In the genomic region with DNA sequence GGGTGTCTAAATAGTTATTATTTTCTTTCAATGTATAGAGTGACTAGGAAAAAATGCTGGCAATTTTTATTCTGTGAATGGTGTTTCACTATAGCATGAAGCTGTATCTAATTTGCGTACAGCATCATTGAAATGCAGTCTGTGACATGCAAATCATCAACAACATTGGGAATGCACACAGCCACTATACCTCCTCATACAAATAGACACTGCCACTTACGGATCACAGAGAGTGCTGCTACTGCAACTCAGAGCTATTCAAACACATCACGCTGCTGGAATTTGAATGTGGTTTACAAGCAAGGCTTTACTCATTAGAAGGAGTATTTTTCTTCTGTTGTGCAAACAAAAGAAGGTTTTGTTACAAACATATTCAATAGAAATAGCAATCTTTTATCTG, we compare ENCODE assay signal across 19 mouse cellular contexts.
DNase-seq lines count a peak whose midpoint lies in the region; ATAC-seq and TF ChIP-seq lines count a peak whose summit lies in the region.
"Had no signal": no experiment of that assay in that cellular context is flagged by ENCODE, and none has a peak within 500 bp of the region (broad histone marks: within the 10 kb centered on the region; RNA-seq: fewer than 3 reads in every experiment).

No protein-coding gene starts in this region.

- no peaks in the 10 kb centered on the region for H3K27me3 ChIP-seq in forebrain, postnatal 0 days (ENCODE audit: insufficient read depth, low read length)
- no peaks in the 10 kb centered on the region for H3K27me3 ChIP-seq in midbrain, embryonic 13.5 days
- H3K27me3 ChIP-seq: heart, embryonic 12.5 days; kidney, embryonic 15.5 days had no signal

- peak; percentile 78 for ATAC-seq in forebrain, postnatal 0 days
- ATAC-seq in midbrain, embryonic 13.5 days, result peak; percentile 87
- ATAC-seq in megakaryocyte-erythroid progenitor cell, adult 5-6 weeks (replicated peaks; ENCODE audit: low FRiP score, low TSS enrichment, poor library complexity, severe bottlenecking), result no peak
- ATAC-seq: intestine, embryonic 16.5 days had no signal

- no peak overlapping the region for H3K4me3 ChIP-seq in forebrain, postnatal 0 days (ENCODE audit: low read depth, low read length)
- no peak overlapping the region for H3K4me3 ChIP-seq in midbrain, embryonic 13.5 days (replicated peaks)
- H3K4me3 ChIP-seq: erythroblast, embryonic 14.5 days; heart, embryonic 12.5 days; kidney, embryonic 15.5 days had no signal

- no peaks in the 10 kb centered on the region for H3K9me3 ChIP-seq in forebrain, postnatal 0 days (ENCODE audit: low read length)
- H3K9me3 ChIP-seq in midbrain, embryonic 13.5 days, result no peaks in the 10 kb centered on the region
- H3K9me3 ChIP-seq: heart, embryonic 12.5 days; kidney, embryonic 15.5 days had no signal

- H3K4me2 ChIP-seq in forebrain, postnatal 0 days (ENCODE audit: low read depth), result no peak overlapping the region
- no peak overlapping the region for H3K4me2 ChIP-seq in midbrain, embryonic 13.5 days (replicated peaks)
- H3K4me2 ChIP-seq: heart, embryonic 12.5 days; kidney, embryonic 15.5 days; liver, embryonic 11.5 days; lung, embryonic 14.5 days had no signal

- no peak for TF ChIP-seq CTCF in forebrain, postnatal 0 days (IDR thresholded peaks at IDR 0.05; ENCODE audit: low read depth)

- no peaks in the 10 kb centered on the region; the same call in 1 of the 2 replicates for H3K4me1 ChIP-seq in forebrain, postnatal 0 days (ENCODE audit: insufficient read depth)
- H3K4me1 ChIP-seq in midbrain, embryonic 13.5 days (replicated peaks), result peaks cover 15% of the 10 kb centered on the region
- H3K4me1 ChIP-seq: heart, embryonic 12.5 days; kidney, embryonic 15.5 days had no signal

- WGBS in forebrain, postnatal 0 days, result 9% methylated on average over 3 of the region's 3 CpGs
- 24% methylated on average over 3 of the region's 3 CpGs for WGBS in midbrain, embryonic 13.5 days

- peak; percentile 16 for DNase-seq in retina, postnatal 1 day
- no peak for DNase-seq in retina, embryonic 14.5 days (ENCODE audit: low spot score)
- peak; percentile 50 for DNase-seq in forebrain, postnatal 0 days
- no peak for DNase-seq in adrenal gland, postnatal 4 days (ENCODE audit: low spot score in 2 of 2)
- DNase-seq in frontal cortex, postnatal 36 days (ENCODE audit: low spot score in 2 of 2), result no peak
- DNase-seq: cerebellum, adult 11-12 months; heart, postnatal 36 days; layer of hippocampus, postnatal 36 days; left cerebral cortex, postnatal 4 days; lung, embryonic 14.5 days; lung, postnatal 4 days; thymus, postnatal 14 days had no signal

- H3K9ac ChIP-seq in forebrain, postnatal 0 days, result no peak overlapping the region
- H3K9ac ChIP-seq in midbrain, embryonic 13.5 days (replicated peaks), result no peak overlapping the region
- H3K9ac ChIP-seq: heart, embryonic 12.5 days; kidney, embryonic 15.5 days; lung, embryonic 14.5 days had no signal

- H3K36me3 ChIP-seq in forebrain, postnatal 0 days (ENCODE audit: insufficient read depth), result no peaks in the 10 kb centered on the region
- no peaks in the 10 kb centered on the region for H3K36me3 ChIP-seq in midbrain, embryonic 13.5 days
- H3K36me3 ChIP-seq: heart, embryonic 12.5 days; kidney, embryonic 15.5 days had no signal

- H3K27ac ChIP-seq in forebrain, postnatal 0 days (ENCODE audit: low read depth, low read length), result no peak overlapping the region
- H3K27ac ChIP-seq in midbrain, embryonic 13.5 days, result peak overlapping the region; percentile 75
- H3K27ac ChIP-seq: kidney, embryonic 15.5 days had no signal

Comparison
In these comparisons a context has a peak if more than half of its experiments do, and no peak if none do; other contexts are left out.
1. DNase-seq: peak in retina, postnatal 1 day (single experiment) and forebrain, postnatal 0 days (single experiment); none in retina, embryonic 14.5 days (single experiment), adrenal gland, postnatal 4 days (0 of 2) and frontal cortex, postnatal 36 days (0 of 2).